Mouse (Mus musculus): ENCODE data around the gene Rhox3c.
"Not testable (repeated sequence)": the region's sequence is repeated elsewhere in the genome, so short reads cannot be mapped to it uniquely, and the experiment has no call there.

DNA sequence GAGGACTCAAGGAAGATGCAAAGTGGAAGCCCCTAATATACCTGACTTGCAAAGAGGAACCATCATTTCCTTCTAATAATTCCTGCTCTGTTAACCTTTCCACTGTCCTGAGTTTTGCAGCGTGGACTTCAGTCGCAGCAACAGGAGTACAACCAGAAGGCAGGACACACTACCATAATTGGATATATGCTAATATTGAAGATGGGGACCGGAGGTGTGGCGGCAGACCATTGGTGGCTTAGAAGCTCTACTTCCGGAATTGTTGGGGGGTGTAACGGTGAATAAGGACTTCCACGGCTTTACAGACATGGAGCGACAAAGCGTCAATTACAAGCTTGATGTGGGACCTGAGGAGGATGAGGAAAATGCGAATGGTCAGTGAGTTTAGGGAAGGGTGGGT is 5.0 kb upstream of the Rhox3c start, which contains the start of gene Rhox2c:
- TF ChIP-seq GATA1, TAL1 (IDR thresholded peaks at IDR 0.05; ENCODE audit: low read length): not testable (repeated sequence)

Data from erythroblast, embryonic 14.5 days (primary cell).